Mouse (Mus musculus): Measurements from ENCODE around the gene Exd1.

DNA sequence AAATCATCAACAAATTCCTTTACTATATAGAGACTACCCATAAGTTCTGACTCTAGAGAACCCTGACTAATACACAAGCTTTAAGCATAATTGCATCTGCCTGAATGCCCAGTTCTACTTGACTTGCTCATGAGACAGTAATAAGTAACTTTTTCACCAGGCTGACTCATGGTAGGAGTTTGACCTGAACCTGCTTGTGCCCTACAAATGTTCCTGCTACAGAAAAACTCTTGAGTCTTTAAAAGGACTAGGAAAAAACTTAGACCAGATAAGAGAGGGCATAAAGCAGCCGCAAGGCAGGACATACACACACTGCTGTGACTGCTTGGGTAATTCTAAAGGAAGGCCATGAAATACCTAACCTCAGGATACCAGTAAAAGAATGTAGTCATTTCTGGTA, 65.1 kb downstream of the Exd1 start:
- no peak for TF ChIP-seq CTCF (conservative IDR thresholded peaks at IDR 0.05; ENCODE audit: low read length)
- TF ChIP-seq POU5F1 (IDR thresholded peaks at IDR 0.05; ENCODE audit: borderline replicate concordance, low read length): no peak
